22 mouse cellular contexts compared by ENCODE assay signal in the genomic region with DNA sequence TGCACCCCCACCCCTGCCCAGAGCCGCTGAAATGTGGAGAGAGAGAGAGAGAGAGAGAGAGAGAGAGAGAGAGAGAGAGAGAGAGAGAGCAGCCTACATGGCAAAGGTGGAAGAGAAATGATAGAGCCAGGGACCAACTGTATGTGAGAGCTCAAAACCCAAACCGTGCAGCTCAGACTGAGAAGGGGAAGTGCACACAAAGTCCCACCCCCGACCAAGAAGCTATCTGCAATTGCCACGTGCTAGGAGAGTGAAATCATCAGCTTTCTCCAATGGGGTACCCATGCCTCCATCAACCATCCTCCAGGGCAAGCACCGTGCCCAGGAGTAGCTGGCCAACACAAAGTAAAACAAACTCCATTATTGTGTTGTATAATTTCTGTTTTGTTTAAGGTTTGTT.
DNase-seq lines count a peak whose midpoint lies in the region; ATAC-seq and TF ChIP-seq lines count a peak whose summit lies in the region.
"Had no signal": no experiment of that assay in that cellular context is flagged by ENCODE, and none has a peak within 500 bp of the region (broad histone marks: within the 10 kb centered on the region; RNA-seq: fewer than 3 reads in every experiment).

No protein-coding gene starts in this region.

- no peaks in the 10 kb centered on the region for H3K27me3 ChIP-seq in liver, embryonic 11.5 days (replicated peaks; ENCODE audit: control insufficient read depth, insufficient read depth, low read length)
- no peaks in the 10 kb centered on the region for H3K27me3 ChIP-seq in liver, postnatal 0 days (ENCODE audit: insufficient read depth, low read length)
- H3K27me3 ChIP-seq: embryonic facial prominence, embryonic 12.5 days; embryonic facial prominence, embryonic 15.5 days had no signal

- no peak overlapping the region for H3K9ac ChIP-seq in liver, embryonic 11.5 days (ENCODE audit: low read depth, low read length)
- no peak overlapping the region for H3K9ac ChIP-seq in liver, postnatal 0 days (replicated peaks)
- H3K9ac ChIP-seq: embryonic facial prominence, embryonic 12.5 days; embryonic facial prominence, embryonic 15.5 days; forebrain, postnatal 0 days; hindbrain, embryonic 14.5 days had no signal

- DNase-seq in liver, embryonic 11.5 days (ENCODE audit: low spot score), result no peak
- DNase-seq in liver, postnatal 0 days, result no peak
- no peak for DNase-seq in retina, postnatal 1 day
- no peak for DNase-seq in cerebellum, adult 18-20 months
- DNase-seq: adrenal gland, adult 2 months; adrenal gland, postnatal 14 days; cerebellum, adult 11 months; cerebellum, adult 9-10 months; cerebellum, postnatal 14 days; forebrain, postnatal 0 days; gastrocnemius, adult 2 months; gastrocnemius, postnatal 14 days had no signal

- TF ChIP-seq EP300 in liver, postnatal 0 days (IDR thresholded peaks at IDR 0.05; ENCODE audit: low read depth), result no peak

- H3K4me1 ChIP-seq in liver, embryonic 11.5 days (replicated peaks; ENCODE audit: control insufficient read depth, insufficient read depth, low read length), result no peaks in the 10 kb centered on the region
- H3K4me1 ChIP-seq in liver, postnatal 0 days (ENCODE audit: insufficient read depth), result no peaks in the 10 kb centered on the region
- H3K4me1 ChIP-seq: embryonic facial prominence, embryonic 12.5 days; embryonic facial prominence, embryonic 15.5 days had no signal

- peak; percentile 37 for ATAC-seq in liver, embryonic 11.5 days (replicated peaks; ENCODE audit: low FRiP score)
- no peak for ATAC-seq in liver, postnatal 0 days
- peak; percentile 71 for ATAC-seq in granulocyte monocyte progenitor cell, adult 5-6 weeks (replicated peaks; ENCODE audit: poor library complexity, severe bottlenecking)
- peak; percentile 67 for ATAC-seq in megakaryocyte, adult 5-6 weeks (ENCODE audit: poor library complexity, severe bottlenecking)
- ATAC-seq: CD4-positive, CD25-positive, alpha-beta regulatory T cell, adult 4 months; forebrain, embryonic 14.5 days; forebrain, postnatal 0 days; hindbrain, postnatal 0 days; inflammation-experienced regulatory T-cells, adult 6 months had no signal

- WGBS in liver, embryonic 11.5 days, result 46% methylated on average over 5 of the region's 5 CpGs
- WGBS in liver, postnatal 0 days (ENCODE audit: insufficient replicate concordance), result 35% methylated on average over 5 of the region's 5 CpGs

- no peak overlapping the region for H3K4me3 ChIP-seq in liver, embryonic 11.5 days (ENCODE audit: low read depth, low read length)
- no peak overlapping the region for H3K4me3 ChIP-seq in liver, postnatal 0 days (ENCODE audit: low read depth, low read length)
- H3K4me3 ChIP-seq: embryonic facial prominence, embryonic 12.5 days; embryonic facial prominence, embryonic 15.5 days; gastrocnemius, adult 2 months had no signal

- H3K36me3 ChIP-seq in liver, embryonic 11.5 days (ENCODE audit: control insufficient read depth, insufficient read depth, low read length), result no peaks in the 10 kb centered on the region
- H3K36me3 ChIP-seq in liver, postnatal 0 days (replicated peaks; ENCODE audit: insufficient read depth, low read length), result no peaks in the 10 kb centered on the region
- H3K36me3 ChIP-seq: embryonic facial prominence, embryonic 12.5 days; embryonic facial prominence, embryonic 15.5 days had no signal

- peaks cover 3% of the 10 kb centered on the region; the same call in 1 of the 2 replicates for H3K9me3 ChIP-seq in liver, embryonic 11.5 days (ENCODE audit: control insufficient read depth, low read length)
- no peaks in the 10 kb centered on the region for H3K9me3 ChIP-seq in liver, postnatal 0 days (ENCODE audit: low read length)
- H3K9me3 ChIP-seq: embryonic facial prominence, embryonic 15.5 days had no signal

- TF ChIP-seq CTCF in liver, postnatal 0 days (IDR thresholded peaks at IDR 0.05; ENCODE audit: low read depth), result no peak

- no peak overlapping the region for H3K4me2 ChIP-seq in liver, embryonic 11.5 days
- H3K4me2 ChIP-seq in liver, postnatal 0 days (ENCODE audit: low read depth, low read length), result no peak overlapping the region
- H3K4me2 ChIP-seq: embryonic facial prominence, embryonic 12.5 days; embryonic facial prominence, embryonic 15.5 days; heart, embryonic 11.5 days; hindbrain, embryonic 14.5 days had no signal

- H3K27ac ChIP-seq in liver, embryonic 11.5 days (ENCODE audit: low read depth, low read length), result no peak overlapping the region
- H3K27ac ChIP-seq in liver, postnatal 0 days (ENCODE audit: low read depth), result no peak overlapping the region
- H3K27ac ChIP-seq: embryonic facial prominence, embryonic 12.5 days; embryonic facial prominence, embryonic 15.5 days; gastrocnemius, adult 2 months; hindbrain, embryonic 14.5 days; hindbrain, postnatal 0 days had no signal
